Mouse (Mus musculus): ENCODE measurements around the gene Lag3.

- TF ChIP-seq POLR2A (IDR thresholded peaks at IDR 0.05; ENCODE audit: low read depth, low read length) = no peak
- no peak for TF ChIP-seq CTCF (IDR thresholded peaks at IDR 0.05; ENCODE audit: extremely low read depth, insufficient read length, insufficient replicate concordance, low read depth, low read length)
Observed at GRCm38 (mm10) chr6:124921539-124921938, 10.0 kb upstream of the Lag3 start.
